Mouse (Mus musculus) embryonic facial prominence, embryonic 14.5 days (tissue): ENCODE data around the gene Cuedc2. TPM values are rescaled to one million over a fixed set of nuclear protein-coding genes. Genes with fewer than 3 reads are reported as not detected.
A peak's percentile ranks its signal among the peaks of the same experiment; 100 is the strongest.

Source experiments
- ATAC-seq: fragments of 200-750 bp; cut with Nextera tagmentation; 2 replicates; pipeline ENCODE4 v1.8.0; 2017; ENCODE audit warnings: low read depth, moderate number of reproducible peaks, moderate TSS enrichment
- DNase-seq: peaks from one replicate; pipeline ENCODE4 v3.0.0-alpha.2; 2015; ENCODE audit warnings: low spot score
- H3K27ac ChIP-seq: fragments of 300-500 bp; sonication (generic); replicated peaks from 2 replicates; pipeline ENCODE4 v1.5.1; 2014; ENCODE audit warnings: low read depth, mild to moderate bottlenecking, low read length, moderate library complexity
- H3K27me3 ChIP-seq: fragments of 300-500 bp; sonication (generic); replicated peaks from 2 replicates; pipeline ENCODE4 v1.6.1; 2014; ENCODE audit warnings: low read length; ENCODE audit not compliant: control insufficient read depth, insufficient read depth
- H3K36me3 ChIP-seq: fragments of 300-500 bp; sonication (generic); 2 replicates; pipeline ENCODE4 v1.6.1; 2014; ENCODE audit warnings: low read length, mixed read lengths; ENCODE audit not compliant: control insufficient read depth, insufficient read depth
- H3K4me1 ChIP-seq: fragments of 300-500 bp; sonication (generic); 2 replicates; pipeline ENCODE4 v1.6.1; 2014; ENCODE audit warnings: antibody characterized with exemption, low read length; ENCODE audit not compliant: control insufficient read depth, insufficient read depth
- H3K4me2 ChIP-seq: fragments of 300-500 bp; sonication (generic); 2 replicates; pipeline ENCODE4 v1.6.1; 2014; ENCODE audit warnings: low read depth, mild to moderate bottlenecking, low read length, moderate library complexity, mixed read lengths
- H3K4me3 ChIP-seq: fragments of 300-500 bp; sonication (generic); 2 replicates; pipeline ENCODE4 v1.5.1; 2014; ENCODE audit warnings: low read depth, mild to moderate bottlenecking, low read length
- H3K9ac ChIP-seq: fragments of 300-500 bp; sonication (generic); 2 replicates; pipeline ENCODE4 v1.6.1; 2014; ENCODE audit warnings: low read depth, mild to moderate bottlenecking, low read length, moderate library complexity, mixed read lengths
- H3K9me3 ChIP-seq: fragments of 300-500 bp; sonication (generic); 2 replicates; pipeline ENCODE4 v1.6.1; 2016; ENCODE audit warnings: low read length; ENCODE audit not compliant: control insufficient read depth
- WGBS: fragments of 180-500 bp; shearing (Covaris S2); extraction: QIAGEN DNeasy Blood & Tissue Kit; methylation state at CpG from one replicate; pipeline ENCODE4 v1.1.7; 2014; 5-methylcytosine and 5-hydroxymethylcytosine counted together
- polyA plus RNA-seq: library from polyadenylated mRNA; unstranded; fragments of >200 nt; fragmentation: Nextera tagmentation; extraction: Ambion mirVana; gene quantifications from 2 replicates; pipeline ENCODE4 v1.2.1, GENCODE M21; 2014

Gene Cuedc2
- polyA plus RNA-seq, 1 experiment from 2014 or later = 174 TPM

DNA sequence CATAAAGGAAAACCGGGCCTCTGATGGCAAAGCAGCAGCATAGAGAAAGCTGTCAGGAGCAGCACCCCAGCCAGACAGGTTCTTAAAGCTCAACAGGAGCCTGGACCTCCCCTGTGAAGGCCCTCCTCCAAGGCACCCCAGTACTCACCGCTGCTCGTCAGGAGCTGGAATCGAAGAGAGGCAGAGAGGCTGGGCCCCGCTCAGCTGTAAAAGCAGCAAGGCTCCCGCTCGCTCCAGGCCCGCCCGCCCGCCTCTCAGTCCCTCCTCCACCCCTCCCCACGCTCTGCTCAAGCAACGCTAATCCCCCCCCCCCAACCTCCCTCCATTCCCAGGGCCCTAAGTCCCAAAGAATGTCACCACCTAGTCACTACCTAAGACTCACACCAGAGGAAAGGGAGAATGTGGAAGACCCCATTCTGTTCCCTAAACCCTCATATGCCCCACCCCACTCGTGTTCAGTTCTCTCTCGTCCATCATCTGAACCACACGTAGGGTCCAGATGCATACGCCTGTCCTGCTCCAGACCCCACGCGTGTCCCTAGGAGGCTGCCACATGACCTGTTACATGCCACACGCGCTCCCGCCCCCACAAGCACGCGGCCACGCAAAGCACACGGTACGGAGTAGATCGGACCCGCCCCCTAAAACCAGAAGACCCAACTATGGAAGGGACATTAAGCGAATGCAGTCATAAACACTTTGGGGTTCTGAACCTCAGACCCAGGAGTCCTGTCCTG, 12.3 kb downstream of the Cuedc2 start:
- H3K9ac ChIP-seq = 0 out of 2 replicates have a peak overlapping the region, but pooled peaks have one; percentile 14
- 6% methylated on average over 25 of the region's 29 CpGs for WGBS
- no peak overlapping the region for H3K27ac ChIP-seq
- H3K9me3 ChIP-seq = no peaks in the 10 kb centered on the region
- H3K4me1 ChIP-seq = peaks cover 14% of the 10 kb centered on the region
- ATAC-seq = no peak
- H3K4me2 ChIP-seq = peak overlapping the region; percentile 99
- H3K4me3 ChIP-seq = peak overlapping the region; percentile 70
- H3K36me3 ChIP-seq = peaks cover 10% of the 10 kb centered on the region; the same call in 1 of the 2 replicates
- DNase-seq = no peak
- H3K27me3 ChIP-seq = peaks cover 61% of the 10 kb centered on the region

DNA sequence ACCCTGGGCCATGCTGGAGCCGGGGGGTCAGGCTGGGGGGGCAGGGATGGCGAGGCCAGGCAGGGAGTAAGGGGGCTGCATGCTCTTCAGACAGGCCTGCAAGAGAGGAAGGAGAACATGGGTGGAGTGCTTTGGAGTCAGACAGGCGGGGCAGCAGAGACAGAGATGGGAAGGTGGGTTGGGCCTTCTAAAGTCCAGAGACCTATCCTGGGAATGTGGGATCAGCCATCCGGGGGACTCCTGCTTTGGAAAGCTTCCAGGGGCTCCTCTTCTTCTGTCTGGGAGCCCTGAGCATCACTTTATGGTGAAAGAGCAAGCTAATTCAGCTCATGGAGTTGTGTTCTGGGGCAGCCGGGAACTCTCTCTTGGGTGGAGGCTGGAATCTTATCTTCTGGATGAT, 13.6 kb downstream of the Cuedc2 start:
- Histone ChIP-seq H3K9me3 (no peaks in the 10 kb centered on the region), H3K9ac (no peak overlapping the region), H3K4me2 (no peak overlapping the region), H3K4me1 (peaks cover 14% of the 10 kb centered on the region), H3K27ac (no peak overlapping the region), H3K36me3 (no peaks in the 10 kb centered on the region), H3K4me3 (no peak overlapping the region), H3K27me3 (peaks cover 74% of the 10 kb centered on the region)
- WGBS = 65% methylated on average over 5 of the region's 5 CpGs
- DNase-seq (no peak), ATAC-seq (no peak)

DNA sequence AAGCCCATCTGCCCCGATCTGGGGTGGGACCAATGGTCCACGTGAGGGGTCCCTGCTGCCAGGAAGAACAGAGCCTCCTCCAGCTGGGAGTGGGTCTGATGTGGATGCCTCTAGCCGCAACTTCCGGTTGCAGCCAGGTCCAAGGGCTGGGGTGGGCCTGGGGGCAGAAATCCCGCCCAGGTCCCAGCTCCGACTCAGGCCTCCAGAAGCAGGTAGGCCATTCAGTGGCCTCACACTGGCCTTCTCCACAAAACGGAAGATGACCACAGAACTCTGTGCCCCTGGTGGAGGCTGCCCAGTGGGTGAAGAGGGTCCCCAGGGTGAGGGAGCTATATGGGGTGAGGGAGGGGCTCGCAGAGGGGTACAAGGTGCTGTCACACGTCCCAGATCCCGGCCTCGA, 14.1 kb downstream of the Cuedc2 start:
- DNase-seq = no peak
- WGBS = 53% methylated on average over 11 of the region's 11 CpGs
- Histone ChIP-seq H3K4me2 (no peak overlapping the region), H3K9ac (no peak overlapping the region), H3K4me3 (no peak overlapping the region), H3K9me3 (no peaks in the 10 kb centered on the region), H3K4me1 (peaks cover 13% of the 10 kb centered on the region), H3K36me3 (no peaks in the 10 kb centered on the region), H3K27me3 (peaks cover 79% of the 10 kb centered on the region), H3K27ac (no peak overlapping the region)
- no peak for ATAC-seq

DNA sequence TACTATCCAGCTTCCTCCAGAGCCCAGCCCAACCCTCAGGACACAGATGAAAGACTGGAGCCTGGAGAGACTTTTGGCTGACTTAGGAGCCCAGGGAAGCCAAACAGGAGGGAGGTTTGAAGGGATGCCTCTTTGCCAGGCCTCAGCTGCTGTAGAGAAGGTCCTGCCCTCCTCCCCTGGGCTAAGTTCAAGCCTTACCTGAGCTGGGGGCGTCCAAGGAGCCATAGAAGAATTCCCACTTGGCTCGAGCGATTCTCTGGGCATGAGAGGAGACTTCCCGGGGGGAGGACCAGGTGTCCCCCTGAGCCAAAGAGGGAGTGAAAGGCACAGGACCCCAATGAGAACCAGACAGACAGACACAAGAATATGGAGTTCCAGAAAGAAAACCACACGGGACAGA, 14.8 kb downstream of the Cuedc2 start:
- H3K4me2 ChIP-seq = no peak overlapping the region
- ATAC-seq (no peak), DNase-seq (no peak)
- H3K27ac ChIP-seq = no peak overlapping the region
- no peaks in the 10 kb centered on the region for H3K9me3 ChIP-seq
- H3K36me3 ChIP-seq = no peaks in the 10 kb centered on the region
- H3K4me3 ChIP-seq = no peak overlapping the region
- WGBS = 65% methylated on average over 5 of the region's 5 CpGs
- peaks cover 12% of the 10 kb centered on the region; the same call in 1 of the 2 replicates for H3K4me1 ChIP-seq
- no peak overlapping the region for H3K9ac ChIP-seq
- peaks cover 85% of the 10 kb centered on the region for H3K27me3 ChIP-seq

DNA sequence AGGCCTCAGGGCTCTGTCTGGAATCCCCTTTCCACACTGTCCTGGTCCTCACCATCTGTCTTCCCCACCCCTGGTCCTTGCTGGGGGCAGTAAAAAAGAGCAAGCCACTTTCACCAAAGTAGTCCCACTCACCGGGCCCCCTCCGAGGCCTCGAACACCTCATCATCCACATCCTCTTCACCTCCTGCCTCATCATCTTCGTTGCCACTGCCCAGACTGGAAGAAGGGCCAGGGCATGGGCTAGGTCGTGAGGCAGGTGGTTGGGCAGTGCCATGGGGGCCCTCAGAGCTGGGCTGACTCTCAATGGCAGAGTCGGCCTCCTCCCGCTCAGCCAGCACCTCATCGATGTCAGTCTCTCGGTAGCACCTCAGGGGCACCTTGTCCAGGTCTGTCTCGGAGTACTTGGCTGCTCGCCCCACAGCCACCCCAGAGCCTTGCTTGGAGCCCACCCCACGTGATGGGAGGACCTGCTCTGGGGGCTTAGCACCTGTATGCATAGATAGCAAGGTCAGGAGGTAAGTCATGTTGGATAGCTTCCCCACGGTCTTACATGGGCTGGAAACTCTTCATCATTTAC, 15.4 kb downstream of the Cuedc2 start:
- H3K4me1 ChIP-seq = peaks cover 14% of the 10 kb centered on the region; the same call in 1 of the 2 replicates
- ATAC-seq (no peak), DNase-seq (no peak)
- H3K4me2 ChIP-seq = no peak overlapping the region
- H3K9me3 ChIP-seq = no peaks in the 10 kb centered on the region
- no peak overlapping the region for H3K4me3 ChIP-seq
- H3K27me3 ChIP-seq = peaks cover 91% of the 10 kb centered on the region
- H3K36me3 ChIP-seq = no peaks in the 10 kb centered on the region
- WGBS = 67% methylated on average over 12 of the region's 13 CpGs
- H3K27ac ChIP-seq = no peak overlapping the region
- no peak overlapping the region for H3K9ac ChIP-seq

DNA sequence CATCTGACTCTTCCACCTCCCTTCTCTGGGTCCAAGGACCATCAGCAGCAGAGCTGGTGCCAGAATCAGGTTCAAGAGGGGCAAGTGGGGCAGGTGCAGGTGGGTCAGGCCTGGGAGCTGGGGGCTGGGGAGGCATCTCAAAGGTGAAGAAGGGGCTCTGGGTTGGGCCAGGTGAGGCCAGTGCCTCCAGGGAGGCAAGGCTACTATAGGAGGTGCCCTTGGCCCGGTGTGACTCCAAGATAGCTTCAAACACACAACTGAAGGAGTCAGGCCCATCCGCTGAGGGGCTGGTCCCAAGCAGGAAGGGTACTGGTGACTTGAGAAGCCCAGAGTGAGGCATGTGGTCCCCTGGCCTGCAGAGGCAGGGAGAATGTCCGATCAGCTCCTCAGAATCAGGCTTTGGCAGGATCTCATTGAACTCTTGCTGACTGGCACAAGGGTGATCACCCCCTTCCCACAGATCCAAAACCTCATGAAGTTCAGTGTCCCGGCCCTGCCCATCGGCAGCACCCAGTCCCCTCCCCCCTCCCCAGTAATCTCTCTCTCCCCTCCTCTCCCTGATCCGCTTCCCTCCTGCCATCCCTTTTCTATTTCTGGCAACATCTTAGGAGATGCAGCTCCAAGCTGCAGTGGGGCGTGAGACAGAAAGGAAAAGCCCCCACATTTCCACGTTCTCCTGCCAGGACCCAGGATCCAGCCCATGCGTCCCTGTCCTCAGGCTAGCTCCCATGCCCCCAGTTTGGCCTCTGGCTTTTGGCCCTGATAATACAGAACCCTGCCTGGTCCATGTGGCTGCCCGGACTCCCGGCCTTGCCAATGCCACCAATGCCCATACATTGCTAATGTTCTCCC, 16.1 kb downstream of the Cuedc2 start:
- no peak overlapping the region for H3K27ac ChIP-seq
- peaks cover 16% of the 10 kb centered on the region; the same call in 1 of the 2 replicates for H3K4me1 ChIP-seq
- DNase-seq (no peak), ATAC-seq (no peak)
- H3K9ac ChIP-seq = no peak overlapping the region
- H3K9me3 ChIP-seq = no peaks in the 10 kb centered on the region
- no peak overlapping the region for H3K4me2 ChIP-seq
- H3K4me3 ChIP-seq = no peak overlapping the region
- 48% methylated on average over 11 of the region's 11 CpGs for WGBS
- no peaks in the 10 kb centered on the region for H3K36me3 ChIP-seq
- peaks cover 98% of the 10 kb centered on the region for H3K27me3 ChIP-seq

DNA sequence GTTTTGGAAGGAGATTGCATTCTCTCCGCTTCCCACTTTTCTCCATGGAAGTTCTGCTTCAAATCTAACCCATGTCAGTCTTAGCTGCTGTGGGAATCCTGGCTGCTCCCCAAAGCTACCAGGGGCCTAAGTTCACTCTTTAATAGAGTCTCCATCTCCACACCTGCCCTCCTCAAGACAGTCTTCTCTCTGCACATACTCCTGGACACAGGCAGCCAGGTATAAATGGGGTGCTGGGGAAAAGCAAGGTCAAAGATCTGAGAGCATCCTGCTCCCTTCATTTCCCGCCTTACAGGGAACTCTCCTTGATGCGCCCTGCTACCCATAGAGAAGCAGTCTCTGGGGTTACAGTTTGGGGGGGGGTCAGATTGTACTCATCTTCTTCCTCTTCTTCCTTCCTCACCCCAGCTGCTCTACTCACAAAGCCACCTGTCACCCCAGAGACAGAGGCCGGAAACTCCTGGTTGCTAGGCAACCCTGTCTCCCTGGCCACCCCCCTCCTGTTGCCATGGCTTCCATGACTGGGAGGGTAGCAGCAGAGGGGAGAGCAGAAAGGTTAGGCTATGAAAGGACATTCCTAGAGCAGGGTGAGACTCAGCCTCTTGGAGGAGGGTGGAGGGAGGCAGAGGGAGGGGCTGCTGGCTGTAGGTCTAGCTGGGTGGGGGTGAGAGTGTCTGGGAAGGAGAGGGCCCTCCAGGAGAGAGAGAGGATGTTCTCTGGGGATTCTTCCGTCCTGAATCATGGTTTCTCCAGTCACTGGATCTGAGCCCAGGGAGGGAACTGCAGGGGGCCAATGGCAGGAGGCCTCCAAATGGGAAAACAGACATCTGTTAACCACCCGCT, 17.2 kb downstream of the Cuedc2 start:
- H3K4me3 ChIP-seq = no peak overlapping the region
- no peak overlapping the region for H3K9ac ChIP-seq
- H3K4me2 ChIP-seq = no peak overlapping the region
- ATAC-seq (peak; percentile 27; the same call in 1 of the 2 replicates), DNase-seq (peak; percentile 59)
- no peak overlapping the region for H3K27ac ChIP-seq
- H3K4me1 ChIP-seq = peaks cover 8% of the 10 kb centered on the region; the same call in 1 of the 2 replicates
- H3K27me3 ChIP-seq = peaks cover 98% of the 10 kb centered on the region
- no peaks in the 10 kb centered on the region for H3K9me3 ChIP-seq
- H3K36me3 ChIP-seq = no peaks in the 10 kb centered on the region
- 29% methylated on average over 6 of the region's 6 CpGs for WGBS
